Mouse (Mus musculus): Measurements from ENCODE around the gene Lins1. TPM values are rescaled to one million over a fixed set of nuclear protein-coding genes. Genes with fewer than 3 reads are reported as not detected.

Lins1 gene
- 8.0 and 14.0 TPM in 2 replicates for total RNA-seq (2015)
- total RNA-seq (2017), result 4.2 and 15.9 TPM in 2 replicates

DNA sequence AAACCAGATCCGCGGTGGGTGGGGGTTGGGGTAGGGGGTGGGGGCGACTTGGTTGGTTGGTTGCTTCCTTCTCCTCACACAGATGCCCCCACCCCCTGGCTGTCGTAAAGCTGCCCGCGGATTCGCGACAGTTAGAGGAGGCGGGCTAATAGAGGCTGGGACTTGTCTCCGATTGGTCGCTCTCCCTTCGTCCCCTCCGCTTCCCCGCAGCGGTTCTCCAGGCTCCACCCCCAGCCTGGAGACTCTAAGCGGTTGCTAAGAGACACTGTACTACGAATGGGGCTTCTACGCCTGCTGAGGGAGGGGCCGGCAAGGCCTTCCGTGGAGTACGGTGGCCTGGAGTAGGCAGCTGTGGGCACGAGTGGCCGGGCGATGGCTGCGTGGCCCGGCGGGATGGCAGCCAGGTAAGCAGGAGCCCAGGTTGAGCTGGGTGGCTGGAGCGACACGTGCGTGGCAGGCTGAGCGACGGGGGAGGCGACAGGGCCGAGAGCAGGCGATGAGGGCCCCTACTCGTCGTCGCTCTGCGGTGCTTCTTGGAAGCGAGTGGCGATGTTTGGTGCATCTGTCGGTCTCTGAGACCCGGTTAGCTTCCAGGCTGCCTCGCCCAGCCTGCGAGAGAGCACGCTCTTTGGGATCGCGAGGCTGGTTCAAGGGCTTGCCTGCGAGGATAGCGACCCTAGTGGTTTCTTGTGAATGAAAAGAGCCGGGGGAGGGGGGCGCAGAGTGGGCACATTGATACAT, at the start of gene Lins1:
Gene Lins1, plus strand, starts transcription at position 270 of the 741 bp plus-strand sequence.
- peak; percentile 97 for ATAC-seq (replicated peaks; ENCODE audit: poor library complexity)

DNA sequence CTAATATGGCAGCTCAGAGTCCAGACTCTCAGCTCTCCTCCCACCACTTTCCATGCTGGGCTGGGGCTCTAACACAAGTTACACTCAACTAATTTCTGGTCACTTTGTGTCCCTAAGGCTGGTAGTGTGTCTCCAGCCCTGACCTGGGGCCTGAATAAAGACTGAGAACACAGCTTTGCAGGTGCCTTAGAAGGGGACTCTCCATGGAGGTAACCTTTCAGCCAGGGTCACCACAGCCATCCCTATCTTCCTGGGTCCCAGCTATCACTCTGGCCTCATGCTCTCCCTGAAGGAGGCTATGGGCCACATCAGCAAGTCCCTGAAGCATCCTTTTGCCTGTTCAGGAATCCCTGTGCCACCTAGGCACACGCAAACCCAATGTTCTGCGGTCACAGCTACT, 44.0 kb upstream of the Lins1 start:
- no peak for ATAC-seq (replicated peaks; ENCODE audit: poor library complexity)

GRCm38 (mm10) chr7:66649181-66649580, 40.5 kb upstream of the Lins1 start:
- ATAC-seq (replicated peaks; ENCODE audit: poor library complexity), result no peak

GRCm38 (mm10) chr7:66650883-66651282, 38.8 kb upstream of the Lins1 start:
- no peak for ATAC-seq (replicated peaks; ENCODE audit: poor library complexity)

GRCm38 (mm10) chr7:66652216-66652615, 37.5 kb upstream of the Lins1 start:
- ATAC-seq (replicated peaks; ENCODE audit: poor library complexity), result peak; percentile 94

DNA sequence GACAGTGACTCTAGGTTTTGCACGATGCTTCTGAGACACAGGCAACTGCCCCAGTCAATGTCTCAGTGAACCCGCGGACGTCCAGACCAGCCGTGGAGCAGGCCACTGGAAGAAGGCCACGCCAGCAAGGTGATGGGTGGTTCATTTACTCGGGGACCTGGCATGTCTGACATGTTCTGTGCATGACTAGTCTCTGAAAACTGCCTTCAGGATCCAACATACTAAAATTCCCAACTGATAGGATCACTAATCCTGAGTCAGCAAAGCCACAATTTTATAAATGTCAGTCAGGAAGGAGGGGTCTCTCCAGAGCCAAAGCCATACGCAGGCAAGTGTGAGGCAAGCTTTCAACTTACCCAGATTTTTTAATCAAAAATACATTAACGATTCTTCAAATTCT, 36.1 kb upstream of the Lins1 start:
- no peak for ATAC-seq (replicated peaks; ENCODE audit: poor library complexity)

GRCm38 (mm10) chr7:66655471-66655870, 34.2 kb upstream of the Lins1 start:
- no peak for ATAC-seq (replicated peaks; ENCODE audit: poor library complexity)

- ATAC-seq (replicated peaks; ENCODE audit: poor library complexity), result no peak
Measured at GRCm38 (mm10) chr7:66660291-66660690, 29.4 kb upstream of the Lins1 start.

DNA sequence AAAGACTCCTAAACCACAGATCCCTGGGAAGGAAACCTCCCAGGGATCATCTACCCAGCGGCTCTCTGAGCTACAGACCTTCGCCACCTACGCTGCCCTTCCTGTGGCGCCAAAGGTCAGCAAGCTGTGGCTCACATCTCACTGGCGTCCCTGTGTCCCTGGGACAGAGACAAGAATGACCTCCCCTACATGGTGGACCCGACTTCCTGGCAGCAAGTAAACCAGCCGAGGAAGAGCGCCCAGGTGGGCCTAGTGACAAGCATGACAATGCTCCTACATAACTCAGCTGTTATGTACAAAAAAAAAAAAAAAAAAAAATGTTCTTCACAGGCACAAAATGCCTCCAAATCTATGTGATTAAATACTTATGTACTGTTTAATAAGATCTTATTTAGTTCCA, 28.7 kb upstream of the Lins1 start:
- no peak for ATAC-seq (replicated peaks; ENCODE audit: poor library complexity)

GRCm38 (mm10) chr7:66661572-66661971, 28.1 kb upstream of the Lins1 start:
- peak; percentile 93 for ATAC-seq (replicated peaks; ENCODE audit: poor library complexity)

GRCm38 (mm10) chr7:66663548-66663947, 26.1 kb upstream of the Lins1 start:
- no peak for ATAC-seq (replicated peaks; ENCODE audit: poor library complexity)

- no peak for ATAC-seq (replicated peaks; ENCODE audit: poor library complexity)
Measured at GRCm38 (mm10) chr7:66667064-66667463, 22.6 kb upstream of the Lins1 start.

DNA sequence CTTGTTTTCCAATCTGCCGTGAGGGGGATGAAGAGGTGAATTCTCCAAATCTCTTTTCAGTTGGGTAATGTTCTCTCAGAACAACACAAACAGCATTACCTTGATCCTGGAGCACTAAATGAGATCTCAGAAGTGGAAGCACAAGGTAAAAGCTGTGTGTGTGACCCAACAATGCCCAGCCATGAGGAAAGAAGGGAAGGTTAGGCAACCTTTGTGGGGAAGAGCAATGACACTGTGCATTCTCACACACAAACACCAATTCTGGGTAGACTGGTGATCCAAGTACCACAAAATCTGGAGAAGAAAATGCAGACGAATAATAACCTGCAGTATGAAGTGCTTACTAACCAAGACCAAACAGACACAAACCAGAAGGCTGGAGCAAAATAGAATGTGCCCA, 13.9 kb upstream of the Lins1 start:
- peak; percentile 52; the same call in 1 of the 2 replicates for ATAC-seq (replicated peaks; ENCODE audit: poor library complexity)

DNA sequence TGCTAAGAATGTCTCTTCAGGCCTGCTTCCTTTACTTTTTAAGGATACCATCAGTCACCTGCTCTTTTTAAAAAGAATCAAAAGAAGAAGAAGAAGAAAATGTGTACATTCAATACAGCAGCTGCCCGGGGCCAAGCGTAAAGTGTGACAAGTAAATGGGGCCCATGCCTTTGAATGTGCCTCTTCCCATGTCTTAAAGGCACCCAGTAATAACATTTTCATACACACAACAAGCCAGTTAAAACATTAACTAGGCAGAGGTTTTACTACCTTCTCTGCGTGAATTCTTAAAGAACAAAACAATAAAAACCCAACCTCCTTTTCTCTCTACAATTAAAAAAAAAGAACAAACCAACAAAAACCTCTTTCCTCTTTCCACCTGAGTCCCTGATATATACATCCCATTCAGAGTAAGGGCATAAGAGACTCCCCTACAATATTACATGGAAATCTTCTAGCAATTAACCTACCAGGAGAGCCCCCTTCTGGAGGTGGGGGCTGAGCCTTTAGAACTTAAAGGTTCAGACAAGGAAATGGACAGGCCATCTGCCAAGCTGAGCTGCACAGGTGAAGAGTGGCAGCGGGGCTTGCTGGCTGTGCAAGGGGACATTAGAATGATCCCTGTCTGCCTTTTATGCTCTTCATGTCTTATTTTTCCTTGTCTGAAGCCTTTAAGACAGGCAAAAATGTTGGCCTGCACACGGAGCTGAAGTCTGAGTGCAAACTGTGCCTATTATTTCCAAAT, 7.4 kb upstream of the Lins1 start:
- ATAC-seq (replicated peaks; ENCODE audit: poor library complexity), result no peak

DNA sequence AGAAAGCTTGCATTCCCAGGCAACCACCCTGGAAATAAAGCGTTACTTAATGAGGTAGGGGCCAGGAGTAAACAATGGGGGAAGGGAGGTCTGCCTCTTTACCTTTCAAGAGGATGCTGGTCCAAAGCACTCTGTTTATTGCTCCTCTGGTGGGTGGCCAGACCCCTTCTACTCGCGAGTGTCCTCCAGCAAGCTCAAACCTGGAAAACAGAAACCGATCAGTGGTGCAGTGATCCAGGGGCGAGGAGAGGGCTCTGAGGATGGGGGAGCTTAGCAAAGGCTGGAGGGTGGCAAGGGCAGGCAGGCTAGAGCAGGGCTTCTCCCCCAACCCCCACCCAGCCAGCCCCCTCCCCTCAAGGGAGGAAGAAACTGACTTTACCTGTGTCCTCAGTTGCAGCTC, 968 bp upstream of the Lins1 start:
- ATAC-seq (replicated peaks; ENCODE audit: poor library complexity), result no peak

DNA sequence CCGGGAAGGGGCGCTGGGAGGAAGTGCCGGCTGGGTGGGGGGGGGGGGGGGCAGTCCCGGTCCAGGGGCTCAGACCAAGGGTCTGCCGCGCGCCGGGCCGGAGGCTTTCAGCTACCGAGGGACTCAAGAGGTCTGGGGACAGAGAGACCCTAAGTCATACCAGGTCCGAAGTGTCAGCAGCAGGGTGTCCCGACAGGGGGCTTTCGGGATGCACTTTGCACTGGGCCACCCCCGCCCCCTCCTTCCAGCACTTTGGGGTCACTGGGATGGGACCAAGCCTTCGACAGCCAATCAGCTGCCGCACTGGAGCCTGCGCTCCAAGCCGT, 432 bp upstream of the Lins1 start, which contains the start of gene Asb7:
Gene Asb7, minus strand, starts transcription at position 303 of the 326 bp plus-strand sequence.
- no peak for ATAC-seq (replicated peaks; ENCODE audit: poor library complexity)

- no peak for ATAC-seq (replicated peaks; ENCODE audit: poor library complexity)
Measured at GRCm38 (mm10) chr7:66694467-66694866, 4.8 kb downstream of the Lins1 start.

- ATAC-seq (replicated peaks; ENCODE audit: poor library complexity), result no peak
Measured at GRCm38 (mm10) chr7:66702721-66703120, 13.0 kb downstream of the Lins1 start.

DNA sequence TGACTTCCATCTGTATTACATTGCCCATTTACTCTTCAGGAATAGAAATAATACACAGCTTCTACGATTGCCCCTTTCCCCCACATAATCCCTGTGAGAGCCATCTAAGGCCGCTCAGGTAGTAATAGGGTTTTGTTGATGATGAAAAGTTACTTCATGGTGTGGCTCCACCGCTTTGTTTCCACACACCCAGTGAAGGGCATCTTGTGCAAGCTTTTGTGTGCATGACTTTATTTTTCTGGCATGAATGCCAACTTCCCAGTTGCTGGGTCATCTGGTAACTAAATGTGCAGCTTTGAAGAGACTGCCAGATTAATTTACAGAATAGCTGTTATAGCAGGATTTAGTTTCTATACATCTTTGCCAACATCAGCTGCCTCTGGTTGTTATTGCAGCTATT, 14.9 kb downstream of the Lins1 start:
- ATAC-seq (replicated peaks; ENCODE audit: poor library complexity), result peak; percentile 73

DNA sequence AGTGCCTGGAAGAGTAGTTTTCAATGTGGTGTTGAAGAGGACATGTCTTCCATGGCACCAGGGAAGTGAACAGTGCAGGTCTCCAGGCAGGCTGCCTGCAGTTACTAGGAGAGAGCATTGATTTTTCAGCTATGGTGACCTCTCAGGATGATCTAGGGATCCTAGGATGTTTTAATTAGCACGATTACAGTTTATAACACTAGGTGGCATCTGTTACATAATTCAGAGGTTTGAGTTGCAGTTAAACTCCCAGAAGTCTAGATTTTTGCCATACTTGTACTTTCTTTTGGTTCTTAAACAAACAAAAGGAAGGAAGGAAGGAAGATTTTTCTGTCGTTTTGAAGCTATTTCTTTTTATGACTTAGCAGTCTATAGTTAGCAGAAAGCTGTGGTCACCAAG, 21.5 kb downstream of the Lins1 start:
- ATAC-seq (replicated peaks; ENCODE audit: poor library complexity), result no peak

DNA sequence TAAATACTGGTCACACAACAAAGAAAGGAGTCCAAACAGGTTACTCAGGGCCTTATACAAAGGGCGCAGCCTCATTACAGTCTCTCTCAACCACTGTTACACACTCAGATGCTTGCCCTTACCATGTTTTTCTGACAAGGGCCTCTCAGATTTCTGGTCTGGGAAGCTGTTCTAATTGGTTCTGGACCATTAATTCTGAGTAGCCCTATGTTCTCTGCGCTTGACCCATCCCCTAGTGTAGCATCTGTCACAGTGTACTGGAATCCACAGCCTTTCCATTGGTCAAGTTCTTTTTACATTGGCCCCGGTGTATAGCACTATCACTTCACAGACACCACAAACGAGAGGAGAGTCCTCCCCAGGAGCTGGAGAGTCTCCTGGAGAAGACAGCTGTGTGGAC, 34.8 kb downstream of the Lins1 start:
- no peak for ATAC-seq (replicated peaks; ENCODE audit: poor library complexity)

GRCm38 (mm10) chr7:66724954-66725353, 35.3 kb downstream of the Lins1 start:
- ATAC-seq (replicated peaks; ENCODE audit: poor library complexity), result no peak

All from megakaryocyte progenitor cell, adult 5-6 weeks (primary cell).